Mouse (Mus musculus): Measurements from ENCODE around the gene Dlgap4. TPM values are rescaled to one million over a fixed set of nuclear protein-coding genes. Genes with fewer than 3 reads are reported as not detected.

Dlgap4 gene
- total and polyA plus RNA-seq, 3 experiments, result 10.4 to 39.6 TPM; not detected in 1

GRCm38 (mm10) chr2:156602581-156602980 is 10.9 kb upstream of the Dlgap4 start:
- no peaks in the 10 kb centered on the region for H3K36me3 ChIP-seq (ENCODE audit: control insufficient read depth in 1 of 2, insufficient read depth in 2 of 2, low read length in 2 of 2)
- H3K4me1 ChIP-seq (ENCODE audit: control insufficient read depth in 1 of 2, insufficient read depth in 2 of 2, low read length in 2 of 2), result no peaks in the 10 kb centered on the region
- no peak overlapping the region for H3K27ac ChIP-seq (ENCODE audit: control insufficient read depth, low read depth, low read length)
- DNase-seq (ENCODE audit: low read depth, low spot score), result no peak
- H3K4me3 ChIP-seq (ENCODE audit: control insufficient read depth in 1 of 2, insufficient read depth in 1 of 2, low read depth in 2 of 2, low read length in 2 of 2), result no peak overlapping the region
- H3K27me3 ChIP-seq (ENCODE audit: control insufficient read depth in 1 of 2, insufficient read depth in 2 of 2, low read length in 2 of 2), result peaks cover 0 to 4% of the 10 kb centered on the region in 2 experiments; a peak in 1 of 4 replicates
- H3K9ac ChIP-seq (ENCODE audit: control insufficient read depth, low read depth, low read length, poor library complexity, severe bottlenecking), result no peak overlapping the region
- H3K79me2 ChIP-seq (ENCODE audit: control insufficient read depth, insufficient read depth, low read length, poor library complexity), result no peaks in the 10 kb centered on the region
- H3K9me3 ChIP-seq (replicated peaks; ENCODE audit: insufficient read depth, low read length), result no peaks in the 10 kb centered on the region
- no peak for TF ChIP-seq BHLHE40 (IDR thresholded peaks at IDR 0.05; ENCODE audit: borderline replicate concordance, low read depth, low read length)
- no peak for TF ChIP-seq CHD1 (IDR thresholded peaks at IDR 0.05; ENCODE audit: low read depth, low read length)
- no peak for TF ChIP-seq UBTF (IDR thresholded peaks at IDR 0.05; ENCODE audit: borderline replicate concordance, insufficient read depth, low read depth, low read length)
- no peak for TF ChIP-seq MAZ (IDR thresholded peaks at IDR 0.05; ENCODE audit: low read depth, low read length)
- TF ChIP-seq E2F4 (IDR thresholded peaks at IDR 0.05; ENCODE audit: borderline replicate concordance, low read depth, low read length), result no peak
- no peak for TF ChIP-seq KAT2A (conservative IDR thresholded peaks at IDR 0.05; ENCODE audit: low read depth, low read length)
- TF ChIP-seq CHD2 (IDR thresholded peaks at IDR 0.05; ENCODE audit: low read length), result no peak

- Histone ChIP-seq H3K9ac (ENCODE audit: control insufficient read depth, low read depth, low read length, poor library complexity, severe bottlenecking) (no peak overlapping the region), H3K4me3 (ENCODE audit: control insufficient read depth in 1 of 2, insufficient read depth in 1 of 2, low read depth in 2 of 2, low read length in 2 of 2) (no peak overlapping the region), H3K4me1 (ENCODE audit: control insufficient read depth in 1 of 2, insufficient read depth in 2 of 2, low read length in 2 of 2) (no peaks in the 10 kb centered on the region), H3K27ac (ENCODE audit: control insufficient read depth, low read depth, low read length) (no peak overlapping the region), H3K9me3 (replicated peaks; ENCODE audit: insufficient read depth, low read length) (no peaks in the 10 kb centered on the region), H3K27me3 (ENCODE audit: control insufficient read depth in 1 of 2, insufficient read depth in 2 of 2, low read length in 2 of 2) (peaks cover 0 to 5% of the 10 kb centered on the region in 2 experiments; a peak in 1 of 4 replicates), H3K79me2 (ENCODE audit: control insufficient read depth, insufficient read depth, low read length, poor library complexity) (no peaks in the 10 kb centered on the region), H3K36me3 (ENCODE audit: control insufficient read depth in 1 of 2, insufficient read depth in 2 of 2, low read length in 2 of 2) (no peaks in the 10 kb centered on the region)
- TF ChIP-seq MAFK (IDR thresholded peaks at IDR 0.05; ENCODE audit: borderline replicate concordance, low read depth, low read length) (no peak), BHLHE40 (IDR thresholded peaks at IDR 0.05; ENCODE audit: borderline replicate concordance, low read depth, low read length) (no peak), USF1 (IDR thresholded peaks at IDR 0.05; ENCODE audit: low read depth, low read length) (no peak), TBP (IDR thresholded peaks at IDR 0.05; ENCODE audit: low read depth, low read length) (no peak), GATA1 (IDR thresholded peaks at IDR 0.05; ENCODE audit: low read depth, low read length) (no peak), CHD2 (IDR thresholded peaks at IDR 0.05; ENCODE audit: low read length) (no peak), MAZ (IDR thresholded peaks at IDR 0.05; ENCODE audit: low read depth, low read length) (no peak), SIN3A (IDR thresholded peaks at IDR 0.05; ENCODE audit: low read length) (no peak), RAD21 (IDR thresholded peaks at IDR 0.05; ENCODE audit: low read depth, low read length) (no peak), MYB (IDR thresholded peaks at IDR 0.05; ENCODE audit: low read depth, low read length) (no peak), EP300 (IDR thresholded peaks at IDR 0.05; ENCODE audit: low read depth in 1 of 2, low read length in 2 of 2) (no peak), KAT2A (conservative IDR thresholded peaks at IDR 0.05; ENCODE audit: low read depth, low read length) (no peak), MEF2A (IDR thresholded peaks at IDR 0.05; ENCODE audit: extremely low read depth, insufficient replicate concordance, low read depth, low read length, poor library complexity, severe bottlenecking) (no peak), ZMIZ1 (IDR thresholded peaks at IDR 0.05; ENCODE audit: low read depth, low read length) (no peak)
- DNase-seq (ENCODE audit: low read depth, low spot score), result no peak
These were observed 9.8 kb upstream of the Dlgap4 start for GRCm38 (mm10) chr2:156603671-156604070.
